Mouse (Mus musculus) hindbrain, embryonic 15.5 days (tissue): ENCODE data around the gene Lipf. TPM values are rescaled to one million over a fixed set of nuclear protein-coding genes. Genes with fewer than 3 reads are reported as not detected.

ENCODE experiments used
- ATAC-seq: fragments of 200-750 bp; cut with Nextera tagmentation; 2 replicates; pipeline ENCODE4 v1.8.0; 2017; ENCODE audit warnings: low read depth, moderate number of reproducible peaks, moderate TSS enrichment; ENCODE audit not compliant: low FRiP score
- H3K27ac ChIP-seq: fragments of 300-500 bp; sonication (generic); replicated peaks from 2 replicates; pipeline ENCODE4 v1.5.1; 2015; ENCODE audit warnings: mild to moderate bottlenecking, inconsistent platforms
- H3K27me3 ChIP-seq: fragments of 300-500 bp; sonication (generic); 2 replicates; pipeline ENCODE4 v1.6.1; 2015; ENCODE audit warnings: control low read depth, inconsistent platforms
- H3K36me3 ChIP-seq: fragments of 300-500 bp; sonication (generic); 2 replicates; pipeline ENCODE4 v1.6.1; 2015; ENCODE audit warnings: control low read depth, inconsistent platforms
- H3K4me1 ChIP-seq: fragments of 300-500 bp; sonication (generic); replicated peaks from 2 replicates; pipeline ENCODE4 v1.6.1; 2015; ENCODE audit warnings: control low read depth, inconsistent platforms
- H3K4me2 ChIP-seq: fragments of 300-500 bp; sonication (generic); 2 replicates; pipeline ENCODE4 v1.6.1; 2015; ENCODE audit warnings: moderate library complexity, mild to moderate bottlenecking, inconsistent platforms
- H3K4me3 ChIP-seq: fragments of 300-500 bp; sonication (generic); 2 replicates; pipeline ENCODE4 v1.5.1; 2015; ENCODE audit warnings: mild to moderate bottlenecking, inconsistent platforms
- H3K9ac ChIP-seq: fragments of 300-500 bp; sonication (generic); 2 replicates; pipeline ENCODE4 v1.6.1; 2015; ENCODE audit warnings: inconsistent platforms
- H3K9me3 ChIP-seq: fragments of 300-500 bp; sonication (generic); 2 replicates; pipeline ENCODE4 v1.6.1; 2016; ENCODE audit warnings: control low read depth, inconsistent platforms
- WGBS: fragments of 180-500 bp; shearing (Covaris S2); methylation state at CpG from one replicate; pipeline ENCODE4 v1.1.7; 2015; 5-methylcytosine and 5-hydroxymethylcytosine counted together
- polyA plus RNA-seq: library from polyadenylated mRNA; unstranded; fragments of >200 nt; fragmentation: Nextera tagmentation; extraction: Ambion mirVana; gene quantifications from 2 replicates; pipeline ENCODE4 v1.2.1, GENCODE M21; 2015

Gene Lipf
- not detected in 2 replicates for polyA plus RNA-seq

- no peaks in the 10 kb centered on the region for H3K9me3 ChIP-seq
- no peaks in the 10 kb centered on the region for H3K36me3 ChIP-seq
- H3K9ac ChIP-seq: no peak within 1 kb of the TSS
- H3K27me3 ChIP-seq: no peaks in the 10 kb centered on the region
- no peak within 1 kb of the TSS for H3K27ac ChIP-seq
- H3K4me3 ChIP-seq: no peak within 1 kb of the TSS
- ATAC-seq: no peak
- H3K4me2 ChIP-seq: no peak within 1 kb of the TSS
- H3K4me1 ChIP-seq: no peaks in the 10 kb centered on the region
Measured at GRCm38 (mm10) chr19:33960887-33961286, at the start of gene Lipf. Gene Lipf (plus strand): TSS chr19:33961187.

- Histone ChIP-seq H3K4me3 (no peak overlapping the region), H3K9me3 (no peaks in the 10 kb centered on the region), H3K27me3 (no peaks in the 10 kb centered on the region), H3K27ac (no peak overlapping the region), H3K4me1 (no peaks in the 10 kb centered on the region), H3K36me3 (no peaks in the 10 kb centered on the region), H3K9ac (no peak overlapping the region), H3K4me2 (no peak overlapping the region)
- no peak for ATAC-seq
Measured at GRCm38 (mm10) chr19:33924099-33924498, 36.9 kb upstream of the Lipf start.

- H3K4me1 ChIP-seq: no peaks in the 10 kb centered on the region
- 53% methylated on average over 3 of the region's 3 CpGs for WGBS
- no peak for ATAC-seq
Measured at GRCm38 (mm10) chr19:33979007-33979406, 18.0 kb downstream of the Lipf start.

GRCm38 (mm10) chr19:33983043-33983442 lies 22.1 kb downstream of the Lipf start:
- H3K9ac ChIP-seq: no peak overlapping the region
- no peak overlapping the region for H3K27ac ChIP-seq
- no peak overlapping the region for H3K4me2 ChIP-seq
- H3K27me3 ChIP-seq: no peaks in the 10 kb centered on the region
- H3K4me1 ChIP-seq: no peaks in the 10 kb centered on the region
- ATAC-seq: no peak
- H3K4me3 ChIP-seq: no peak overlapping the region
- 91% methylated on average over 3 of the region's 3 CpGs for WGBS
- H3K9me3 ChIP-seq: no peaks in the 10 kb centered on the region
- no peaks in the 10 kb centered on the region for H3K36me3 ChIP-seq

More at GRCm38 (mm10) chr19:33979007-33979406, 18.0 kb downstream of the Lipf start:
- H3K27me3 ChIP-seq: no peaks in the 10 kb centered on the region
- no peak overlapping the region for H3K27ac ChIP-seq
- H3K36me3 ChIP-seq: no peaks in the 10 kb centered on the region
- no peaks in the 10 kb centered on the region for H3K9me3 ChIP-seq
- no peak overlapping the region for H3K9ac ChIP-seq
- H3K4me2 ChIP-seq: no peak overlapping the region
- no peak overlapping the region for H3K4me3 ChIP-seq

GRCm38 (mm10) chr19:34008002-34008401 lies 47.0 kb downstream of the Lipf start, which contains the start of gene Lipk:
Gene Lipk (plus strand): TSS chr19:34008290.
- no peaks in the 10 kb centered on the region for H3K4me1 ChIP-seq
- no peaks in the 10 kb centered on the region for H3K36me3 ChIP-seq
- no peak within 1 kb of the TSS for H3K27ac ChIP-seq
- H3K27me3 ChIP-seq: no peaks in the 10 kb centered on the region
- H3K9ac ChIP-seq: no peak within 1 kb of the TSS
- no peaks in the 10 kb centered on the region for H3K9me3 ChIP-seq
- no peak within 1 kb of the TSS for H3K4me2 ChIP-seq
- no peak within 1 kb of the TSS for H3K4me3 ChIP-seq
- 91% methylated on average over 6 of the region's 6 CpGs for WGBS
- ATAC-seq: no peak

GRCm38 (mm10) chr19:34021440-34022172 lies 60.6 kb downstream of the Lipf start:
- no peak for ATAC-seq
- Histone ChIP-seq H3K4me3 (no peak overlapping the region), H3K9ac (no peak overlapping the region), H3K27me3 (no peaks in the 10 kb centered on the region), H3K36me3 (no peaks in the 10 kb centered on the region), H3K4me2 (no peak overlapping the region), H3K4me1 (no peaks in the 10 kb centered on the region), H3K27ac (no peak overlapping the region), H3K9me3 (no peaks in the 10 kb centered on the region)
- 88% methylated on average over 11 of the region's 11 CpGs for WGBS

GRCm38 (mm10) chr19:34022759-34023158 lies 61.8 kb downstream of the Lipf start:
- ATAC-seq: no peak
- WGBS: 52% methylated on average over 3 of the region's 3 CpGs
- H3K9me3 ChIP-seq: no peaks in the 10 kb centered on the region
- no peaks in the 10 kb centered on the region for H3K4me1 ChIP-seq
- no peaks in the 10 kb centered on the region for H3K27me3 ChIP-seq
- H3K4me3 ChIP-seq: no peak overlapping the region
- no peak overlapping the region for H3K4me2 ChIP-seq
- no peaks in the 10 kb centered on the region for H3K36me3 ChIP-seq
- no peak overlapping the region for H3K9ac ChIP-seq
- no peak overlapping the region for H3K27ac ChIP-seq

Other genes with a start within 250 kb of the Lipf start
- gene Lipo2, start 209.8 kb upstream of the Lipf start, polyA plus RNA-seq: 0.50 and 0.53 TPM in 2 replicates
- gene Lipo3, start 199.2 kb upstream of the Lipf start, polyA plus RNA-seq: 11.6 and 13.0 TPM in 2 replicates
- gene Lipo1, start 173.7 kb upstream of the Lipf start, polyA plus RNA-seq: 0.07 TPM in 1 of 2 replicates, not detected in the other
- not detected in 2 replicates for gene Lipk, start 47.1 kb downstream of the Lipf start, polyA plus RNA-seq
- not detected in 2 replicates for gene Lipn, start 106.2 kb downstream of the Lipf start, polyA plus RNA-seq
- not detected in 2 replicates for gene Lipm, start 139.7 kb downstream of the Lipf start, polyA plus RNA-seq
- not detected in 2 replicates for gene Ankrd22, start 204.9 kb downstream of the Lipf start, polyA plus RNA-seq
- 21.0 and 24.0 TPM in 2 replicates for gene Stambpl1, start 231.0 kb downstream of the Lipf start, polyA plus RNA-seq